Mouse (Mus musculus) intestine, embryonic 14.5 days (tissue): ENCODE measurements around the gene Clec16a. TPM values are rescaled to one million over a fixed set of nuclear protein-coding genes. Genes with fewer than 3 reads are reported as not detected.

Experiments
- ATAC-seq: fragments of 200-750 bp; cut with Nextera tagmentation; replicated peaks from 2 replicates; pipeline ENCODE4 v1.8.0; 2017; ENCODE audit warnings: low read depth, moderate number of reproducible peaks, moderate TSS enrichment, moderate library complexity; ENCODE audit not compliant: low FRiP score, low TSS enrichment
- DNase-seq: peaks from one replicate; pipeline ENCODE4 v3.0.0-alpha.2; 2018; ENCODE audit warnings: low spot score
- H3K27ac ChIP-seq: fragments of 300-500 bp; sonication (generic); 2 replicates; pipeline ENCODE4 v1.5.1; 2014; ENCODE audit warnings: low read depth, mild to moderate bottlenecking, control low read depth
- H3K27me3 ChIP-seq: fragments of 300-500 bp; sonication (generic); replicated peaks from 2 replicates; pipeline ENCODE4 v1.6.1; 2014; ENCODE audit warnings: low read length, control low read depth; ENCODE audit not compliant: control insufficient read depth, insufficient read depth
- H3K36me3 ChIP-seq: fragments of 300-500 bp; sonication (generic); 2 replicates; pipeline ENCODE4 v1.6.1; 2014; ENCODE audit warnings: low read length, control low read depth; ENCODE audit not compliant: control insufficient read depth, insufficient read depth
- H3K4me1 ChIP-seq: fragments of 300-500 bp; sonication (generic); replicated peaks from 2 replicates; pipeline ENCODE4 v1.6.1; 2014; ENCODE audit warnings: low read length, control low read depth, mixed read lengths; ENCODE audit not compliant: control insufficient read depth, insufficient read depth
- H3K4me2 ChIP-seq: fragments of 300-500 bp; sonication (generic); 2 replicates; pipeline ENCODE4 v1.6.1; 2014; ENCODE audit warnings: low read length
- H3K4me3 ChIP-seq: fragments of 300-500 bp; sonication (generic); 2 replicates; pipeline ENCODE4 v1.5.1; 2014; ENCODE audit warnings: low read depth, low read length, control low read depth, mixed read lengths
- H3K9ac ChIP-seq: fragments of 300-500 bp; sonication (generic); 2 replicates; pipeline ENCODE4 v1.6.1; 2014; ENCODE audit warnings: mild to moderate bottlenecking, low read length
- H3K9me3 ChIP-seq: fragments of 300-500 bp; sonication (generic); 2 replicates; pipeline ENCODE4 v1.6.1; 2016; ENCODE audit warnings: low read length, control low read depth; ENCODE audit not compliant: control insufficient read depth
- WGBS: fragments of 180-500 bp; shearing (Covaris S2); extraction: QIAGEN DNeasy Blood & Tissue Kit; methylation state at CpG from one replicate; pipeline ENCODE4 v1.1.7; 2014; 5-methylcytosine and 5-hydroxymethylcytosine counted together
- polyA plus RNA-seq: library from polyadenylated mRNA; unstranded; fragments of >200 nt; fragmentation: Nextera tagmentation; extraction: Ambion mirVana; gene quantifications from 2 replicates; pipeline ENCODE4 v1.2.1, GENCODE M21; 2014

The Clec16a gene
- polyA plus RNA-seq, 1 experiment from 2014 or later = 26.6 TPM

DNA sequence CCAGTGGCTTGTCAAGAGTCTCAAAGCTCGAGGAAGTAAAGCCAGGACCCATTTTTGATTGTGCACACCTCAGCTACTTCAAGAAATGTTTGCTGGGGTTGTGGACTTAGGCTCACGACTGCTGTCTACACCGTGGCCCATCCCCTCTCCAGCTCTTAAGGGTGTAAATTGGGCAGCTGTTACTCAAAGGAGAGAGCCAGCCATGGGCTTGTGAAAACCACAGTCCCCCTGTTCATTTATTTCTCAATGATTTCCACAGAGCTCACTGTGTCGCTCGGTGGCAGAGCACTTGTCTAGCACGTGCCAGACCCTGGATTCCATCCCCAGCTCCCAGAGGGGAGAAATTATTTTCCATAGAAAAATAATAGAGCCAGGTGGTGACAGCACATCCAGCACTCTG is 211.0 kb downstream of the Clec16a start:
- Histone ChIP-seq H3K4me1 (no peaks in the 10 kb centered on the region), H3K27me3 (no peaks in the 10 kb centered on the region), H3K27ac (no peak overlapping the region), H3K9me3 (no peaks in the 10 kb centered on the region), H3K4me3 (no peak overlapping the region), H3K9ac (no peak overlapping the region), H3K36me3 (no peaks in the 10 kb centered on the region), H3K4me2 (no peak overlapping the region)
- WGBS = 69% methylated on average over 6 of the region's 6 CpGs
- ATAC-seq = no peak
- DNase-seq = no peak

- DNase-seq (no peak), ATAC-seq (no peak)
- H3K27me3 ChIP-seq = no peaks in the 10 kb centered on the region
- 50% methylated on average over 8 of the region's 8 CpGs for WGBS
- no peaks in the 10 kb centered on the region for H3K9me3 ChIP-seq
- no peak overlapping the region for H3K4me3 ChIP-seq
- H3K4me1 ChIP-seq = 0 out of 2 replicates have a peak, but pooled peaks cover 2% of the 10 kb centered on the region
- H3K4me2 ChIP-seq = no peak overlapping the region
- H3K36me3 ChIP-seq = no peaks in the 10 kb centered on the region
- no peak overlapping the region for H3K9ac ChIP-seq
- no peak overlapping the region for H3K27ac ChIP-seq
Measured at GRCm38 (mm10) chr16:10761182-10761581, 216.0 kb downstream of the Clec16a start.

- Histone ChIP-seq H3K36me3 (no peaks in the 10 kb centered on the region), H3K27me3 (no peaks in the 10 kb centered on the region), H3K4me2 (no peak overlapping the region), H3K27ac (no peak overlapping the region), H3K9ac (no peak overlapping the region), H3K9me3 (no peaks in the 10 kb centered on the region), H3K4me3 (no peak overlapping the region), H3K4me1 (0 out of 2 replicates have a peak, but pooled peaks cover 2% of the 10 kb centered on the region)
- DNase-seq = no peak
- 61% methylated on average over 5 of the region's 5 CpGs for WGBS
- ATAC-seq = no peak
Measured at GRCm38 (mm10) chr16:10762569-10763180, 217.5 kb downstream of the Clec16a start.

- H3K36me3 ChIP-seq = no peaks in the 10 kb centered on the region
- ATAC-seq (no peak), DNase-seq (no peak)
- H3K27me3 ChIP-seq = no peaks in the 10 kb centered on the region
- H3K4me3 ChIP-seq = no peak overlapping the region
- H3K9me3 ChIP-seq = no peaks in the 10 kb centered on the region
- no peak overlapping the region for H3K9ac ChIP-seq
- 0 out of 2 replicates have a peak, but pooled peaks cover 2% of the 10 kb centered on the region for H3K4me1 ChIP-seq
- no peak overlapping the region for H3K4me2 ChIP-seq
- no peak overlapping the region for H3K27ac ChIP-seq
- 51% methylated on average over 6 of the region's 6 CpGs for WGBS
Measured at GRCm38 (mm10) chr16:10763540-10764264, 218.6 kb downstream of the Clec16a start.

GRCm38 (mm10) chr16:10764323-10764722 is 219.2 kb downstream of the Clec16a start:
- no peak overlapping the region for H3K27ac ChIP-seq
- H3K9ac ChIP-seq = no peak overlapping the region
- ATAC-seq (0 out of 2 replicates have a peak, but pooled peaks have one; percentile 13), DNase-seq (no peak)
- no peaks in the 10 kb centered on the region for H3K9me3 ChIP-seq
- H3K4me1 ChIP-seq = 0 out of 2 replicates have a peak, but pooled peaks cover 2% of the 10 kb centered on the region
- no peaks in the 10 kb centered on the region for H3K36me3 ChIP-seq
- no peak overlapping the region for H3K4me2 ChIP-seq
- H3K27me3 ChIP-seq = no peaks in the 10 kb centered on the region
- WGBS = 27% methylated on average over 2 of the region's 2 CpGs
- H3K4me3 ChIP-seq = no peak overlapping the region

- H3K27me3 ChIP-seq = no peaks in the 10 kb centered on the region
- DNase-seq (peak; percentile 82), ATAC-seq (no peak)
- H3K4me1 ChIP-seq = 0 out of 2 replicates have a peak, but pooled peaks cover 2% of the 10 kb centered on the region
- no peak overlapping the region for H3K27ac ChIP-seq
- 42% methylated on average over 4 of the region's 4 CpGs for WGBS
- no peak overlapping the region for H3K4me3 ChIP-seq
- no peak overlapping the region for H3K9ac ChIP-seq
- no peak overlapping the region for H3K4me2 ChIP-seq
- H3K9me3 ChIP-seq = no peaks in the 10 kb centered on the region
- no peaks in the 10 kb centered on the region for H3K36me3 ChIP-seq
Measured at GRCm38 (mm10) chr16:10767158-10767557, 222.0 kb downstream of the Clec16a start.

- DNase-seq (no peak), ATAC-seq (no peak)
Measured at GRCm38 (mm10) chr16:10768821-10769220, 223.7 kb downstream of the Clec16a start.

DNA sequence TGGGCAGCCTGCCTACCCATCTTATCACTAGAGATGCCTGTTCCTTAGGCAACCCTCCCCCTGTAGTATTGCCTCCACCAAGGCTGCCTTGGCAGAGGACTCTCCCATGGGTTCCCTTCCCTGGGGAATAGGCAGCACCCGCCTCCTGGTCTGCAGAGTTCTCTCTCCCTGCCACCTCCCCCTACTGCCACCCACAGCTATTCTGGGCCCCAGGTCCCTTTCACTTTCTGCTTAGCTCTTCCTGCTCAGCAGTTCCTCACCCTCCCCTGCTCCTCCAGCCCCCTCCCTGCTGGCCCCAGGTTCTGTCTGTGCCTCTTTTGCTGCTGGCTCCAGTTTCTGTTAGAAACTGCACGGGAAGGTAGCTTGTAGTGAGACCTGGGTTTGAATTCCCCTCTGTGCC is 224.5 kb downstream of the Clec16a start:
- H3K36me3 ChIP-seq = no peaks in the 10 kb centered on the region
- ATAC-seq (no peak), DNase-seq (no peak)

More at GRCm38 (mm10) chr16:10768821-10769220, 223.7 kb downstream of the Clec16a start:
- Histone ChIP-seq H3K9ac (no peak overlapping the region), H3K4me1 (0 out of 2 replicates have a peak, but pooled peaks cover 2% of the 10 kb centered on the region), H3K4me2 (no peak overlapping the region), H3K27ac (no peak overlapping the region), H3K4me3 (no peak overlapping the region), H3K36me3 (no peaks in the 10 kb centered on the region), H3K9me3 (no peaks in the 10 kb centered on the region), H3K27me3 (no peaks in the 10 kb centered on the region)
- 51% methylated on average over 9 of the region's 9 CpGs for WGBS

More for the DNA sequence above, 224.5 kb downstream of the Clec16a start:
- no peak overlapping the region for H3K4me3 ChIP-seq
- no peak overlapping the region for H3K9ac ChIP-seq
- 55% methylated on average over 2 of the region's 2 CpGs for WGBS
- no peaks in the 10 kb centered on the region for H3K27me3 ChIP-seq
- H3K9me3 ChIP-seq = no peaks in the 10 kb centered on the region
- no peak overlapping the region for H3K27ac ChIP-seq
- H3K4me1 ChIP-seq = no peaks in the 10 kb centered on the region
- no peak overlapping the region for H3K4me2 ChIP-seq
